Mouse (Mus musculus): ENCODE data around the gene Serpinb6a.
A peak's percentile ranks its signal among the peaks of the same experiment; 100 is the strongest.
"Not testable (repeated sequence)": the region's sequence is repeated elsewhere in the genome, so short reads cannot be mapped to it uniquely, and the experiment has no call there.

Gene Serpinb6a

DNA sequence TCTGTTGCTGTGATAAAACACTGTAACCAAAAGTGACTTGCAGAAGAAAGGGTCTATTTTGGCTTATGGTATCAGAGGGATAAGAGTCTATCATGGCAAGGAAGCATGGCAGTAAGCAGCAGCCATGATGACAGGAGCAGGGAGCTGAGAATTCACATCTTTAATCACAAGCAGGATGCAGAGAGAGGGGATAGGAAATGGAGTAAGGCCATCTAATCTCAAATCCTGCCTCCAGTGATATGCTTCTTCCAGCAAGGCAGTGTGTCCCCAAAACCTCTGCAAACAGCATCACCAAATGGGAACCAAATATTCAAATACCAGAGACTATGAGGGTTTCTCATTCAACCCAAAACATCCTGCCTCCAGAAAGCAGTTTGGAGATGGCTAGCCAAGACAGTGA is 36.0 kb downstream of the Serpinb6a start:
- no peak for DNase-seq

DNA sequence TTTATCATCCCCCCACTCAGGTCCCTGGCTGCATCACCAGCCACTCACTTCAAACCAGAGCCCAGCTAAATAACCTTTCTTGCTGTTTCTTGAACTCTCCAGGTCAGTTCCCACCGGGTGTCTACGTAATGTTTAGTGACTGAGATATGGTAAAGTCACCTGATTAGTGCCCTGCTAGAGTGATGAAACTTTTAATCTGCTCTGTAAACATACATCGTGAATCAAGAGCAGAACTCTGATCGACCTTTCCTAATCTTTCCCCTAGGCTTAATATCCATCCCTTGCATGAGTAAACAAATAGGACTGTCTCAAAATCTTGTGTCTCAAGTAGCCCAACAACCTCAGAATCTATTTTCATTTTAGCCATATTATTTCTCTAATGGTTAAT is 36.6 kb downstream of the Serpinb6a start:
- no peak for DNase-seq

DNA sequence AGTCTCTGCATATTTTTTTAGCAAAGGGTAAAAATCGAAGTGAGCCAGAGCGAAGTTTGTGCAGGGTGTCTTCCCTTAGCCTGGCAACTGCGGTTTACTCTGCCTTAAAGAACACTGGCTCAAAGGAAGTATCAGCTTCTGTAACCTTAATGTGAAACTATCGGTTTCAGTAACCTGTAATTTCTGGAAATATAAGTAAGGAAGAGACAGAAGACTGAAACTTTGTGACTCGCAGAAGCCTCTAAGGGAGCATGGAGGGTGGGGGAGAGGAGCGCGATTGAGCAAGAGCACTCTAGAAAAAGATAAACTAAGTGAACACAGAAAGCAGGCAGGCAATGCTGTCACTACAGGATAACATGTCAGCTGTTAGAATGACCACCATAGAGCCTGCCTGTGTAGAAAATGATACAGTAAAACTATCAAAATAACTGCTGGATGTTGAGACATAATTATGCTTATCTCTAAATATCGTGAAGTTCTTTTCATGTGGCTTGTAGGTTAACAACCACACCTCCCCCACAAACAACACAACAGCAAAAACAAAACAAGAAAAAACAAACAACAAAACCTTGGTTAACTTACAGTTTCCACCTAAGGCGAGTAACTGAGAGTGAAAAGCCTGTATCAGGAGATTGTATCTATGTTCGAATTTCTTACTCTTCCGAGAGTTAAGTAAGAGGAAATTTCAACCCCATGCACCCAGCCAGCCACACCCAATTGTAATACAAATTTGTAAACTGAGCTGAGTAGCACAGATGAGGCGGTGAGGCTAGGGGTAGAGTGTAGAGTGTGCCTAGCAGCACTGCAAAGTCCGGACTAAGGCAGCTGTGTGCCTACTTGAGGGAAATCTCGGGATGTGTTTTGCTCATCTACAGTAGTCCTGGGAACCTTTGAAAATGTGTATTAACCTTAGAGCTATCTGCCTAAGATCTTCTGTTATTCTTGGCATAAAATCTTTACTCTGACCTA is 37.3 kb downstream of the Serpinb6a start:
- peak; percentile 52 for DNase-seq

DNA sequence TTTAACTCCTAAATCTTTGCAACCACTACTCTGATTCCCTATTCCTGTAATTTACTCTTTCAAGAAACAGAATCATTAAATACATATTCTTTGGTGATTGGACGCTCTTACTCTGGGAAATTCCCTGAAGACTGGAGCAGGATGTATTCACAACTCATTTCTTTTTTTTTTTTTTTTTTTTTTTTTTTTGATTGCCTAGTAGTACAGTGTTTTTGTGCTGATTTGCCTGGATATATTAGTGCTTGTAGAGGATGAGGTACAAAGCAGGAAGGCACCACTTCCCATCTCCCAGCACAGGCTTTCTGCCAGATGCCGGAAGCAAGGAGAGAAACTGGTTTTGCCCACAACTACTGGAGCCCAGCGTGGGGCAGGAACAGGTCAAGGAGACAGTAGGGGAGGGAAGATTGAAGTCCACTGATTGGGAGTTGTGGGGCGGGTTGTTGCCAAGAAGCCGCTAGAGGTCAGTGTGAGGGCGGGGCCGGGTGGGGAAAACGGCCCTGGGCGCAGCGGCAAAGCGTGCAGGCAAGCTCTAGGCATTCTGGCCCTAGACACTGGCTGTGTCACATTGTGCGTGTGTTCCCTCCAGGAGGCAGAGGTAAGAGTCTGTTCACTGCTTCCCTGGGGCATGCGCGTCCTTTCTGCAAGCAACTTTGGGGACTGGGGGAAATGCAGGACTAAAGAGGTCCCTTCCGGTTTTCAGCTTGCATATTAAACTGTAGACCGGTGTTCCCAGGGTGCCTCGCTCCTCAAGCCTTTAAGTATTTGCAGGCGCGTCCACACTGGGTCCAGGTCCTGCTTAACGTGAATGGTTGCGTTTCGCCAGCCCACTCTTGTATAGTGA is 38.2 kb downstream of the Serpinb6a start, which contains the start of gene Nqo2:
Gene Nqo2, plus strand, starts transcription at position 482 of the 841 bp plus-strand sequence.
- peak; percentile 75 for DNase-seq

DNA sequence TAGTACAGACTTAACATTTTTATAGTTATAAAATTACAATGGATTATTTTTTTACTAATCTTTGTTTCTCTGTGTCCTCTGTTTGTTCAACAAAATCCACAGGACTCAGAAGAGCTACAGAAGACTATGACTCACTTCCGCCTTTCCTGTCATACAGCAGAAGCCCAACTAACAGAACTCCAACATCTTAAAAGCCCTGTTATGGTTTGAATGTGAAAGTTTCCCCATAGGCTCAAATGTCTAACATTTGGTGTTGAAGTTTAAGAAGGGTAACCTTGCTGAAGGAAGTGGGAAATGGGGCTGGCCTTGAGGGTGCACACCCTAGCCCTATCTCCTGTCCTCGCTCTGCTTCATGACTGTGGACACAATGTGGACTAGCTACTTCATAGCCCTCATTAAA is 42.8 kb downstream of the Serpinb6a start:
- no peak for DNase-seq

DNA sequence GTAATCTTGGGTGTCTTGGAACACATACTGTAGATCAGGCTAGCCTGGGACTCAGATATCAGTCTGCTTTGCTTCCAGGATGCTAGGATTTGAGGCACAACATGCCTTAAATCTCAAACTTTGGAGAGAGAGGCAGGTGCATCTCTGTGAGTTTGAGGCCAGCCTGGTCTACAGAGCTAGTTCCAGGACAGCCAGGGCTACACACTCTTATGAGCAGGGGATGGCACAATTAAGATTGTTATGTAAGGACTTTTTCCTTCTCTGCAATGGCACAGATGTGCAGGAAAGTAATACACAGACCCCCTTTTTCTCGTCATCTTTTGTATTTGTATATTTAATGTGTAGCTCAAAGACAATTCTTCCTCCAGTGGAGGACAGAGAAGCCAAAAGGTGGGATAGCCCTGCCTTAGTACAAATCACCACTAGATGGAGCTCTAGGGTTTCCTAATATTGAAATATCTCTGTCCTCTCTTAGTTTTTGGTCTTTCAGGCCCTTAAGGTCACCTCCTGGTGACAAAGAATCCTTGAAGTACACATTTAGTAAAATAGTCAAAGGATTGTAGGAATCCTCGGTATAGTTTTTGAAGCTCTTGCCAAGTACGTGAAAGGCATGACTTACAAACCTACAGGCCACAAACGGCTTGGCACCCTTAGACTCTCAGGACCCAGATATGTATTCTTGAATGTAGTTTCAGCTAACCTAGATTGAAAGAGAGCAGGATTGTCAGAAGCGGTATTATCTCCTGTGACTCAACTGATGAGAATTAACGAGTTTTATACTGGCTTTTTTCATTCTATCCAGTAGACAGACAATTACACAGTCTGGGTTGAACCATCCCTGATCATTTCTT is 45.8 kb downstream of the Serpinb6a start:
- DNase-seq, result peak; percentile 71

DNA sequence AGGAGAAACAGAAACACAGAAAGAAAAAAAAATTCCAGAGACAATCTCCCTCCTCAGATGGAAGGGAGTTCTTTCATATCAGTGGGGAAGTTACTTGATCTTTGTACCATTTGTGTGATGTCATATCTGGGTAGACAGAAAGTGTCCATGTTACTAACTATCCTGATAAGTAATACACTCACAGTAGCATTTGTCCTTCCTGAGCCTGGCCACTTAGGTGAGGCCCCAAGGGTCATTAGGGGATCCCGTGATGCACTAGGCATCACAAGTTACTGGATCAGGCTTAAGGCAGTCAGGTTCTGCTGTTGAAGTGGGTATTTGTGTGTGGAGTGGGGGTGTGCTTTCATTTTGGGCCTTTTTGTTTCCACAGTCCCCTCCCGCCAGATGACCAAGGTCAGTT is 49.6 kb downstream of the Serpinb6a start:
- no peak for DNase-seq

DNA sequence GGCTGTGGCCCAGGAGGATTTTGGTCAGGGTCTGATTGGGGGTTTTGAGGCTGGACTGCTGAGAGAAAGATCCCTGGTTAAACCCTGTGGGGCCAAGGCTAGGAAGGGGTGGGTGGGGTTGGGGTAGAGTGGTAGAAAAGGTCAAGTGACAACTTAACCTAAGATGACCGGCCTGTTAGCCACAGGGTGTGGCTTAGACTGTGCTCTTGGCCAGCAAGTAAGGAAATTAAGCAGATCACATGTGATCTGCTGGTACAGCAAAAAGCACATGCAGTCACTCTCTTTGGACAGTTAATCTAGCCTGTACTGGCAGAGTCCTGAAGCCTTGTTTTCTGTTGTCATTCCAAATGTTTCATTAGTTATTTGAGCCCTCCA is 50.5 kb downstream of the Serpinb6a start:
- DNase-seq, result peak; percentile 44

DNA sequence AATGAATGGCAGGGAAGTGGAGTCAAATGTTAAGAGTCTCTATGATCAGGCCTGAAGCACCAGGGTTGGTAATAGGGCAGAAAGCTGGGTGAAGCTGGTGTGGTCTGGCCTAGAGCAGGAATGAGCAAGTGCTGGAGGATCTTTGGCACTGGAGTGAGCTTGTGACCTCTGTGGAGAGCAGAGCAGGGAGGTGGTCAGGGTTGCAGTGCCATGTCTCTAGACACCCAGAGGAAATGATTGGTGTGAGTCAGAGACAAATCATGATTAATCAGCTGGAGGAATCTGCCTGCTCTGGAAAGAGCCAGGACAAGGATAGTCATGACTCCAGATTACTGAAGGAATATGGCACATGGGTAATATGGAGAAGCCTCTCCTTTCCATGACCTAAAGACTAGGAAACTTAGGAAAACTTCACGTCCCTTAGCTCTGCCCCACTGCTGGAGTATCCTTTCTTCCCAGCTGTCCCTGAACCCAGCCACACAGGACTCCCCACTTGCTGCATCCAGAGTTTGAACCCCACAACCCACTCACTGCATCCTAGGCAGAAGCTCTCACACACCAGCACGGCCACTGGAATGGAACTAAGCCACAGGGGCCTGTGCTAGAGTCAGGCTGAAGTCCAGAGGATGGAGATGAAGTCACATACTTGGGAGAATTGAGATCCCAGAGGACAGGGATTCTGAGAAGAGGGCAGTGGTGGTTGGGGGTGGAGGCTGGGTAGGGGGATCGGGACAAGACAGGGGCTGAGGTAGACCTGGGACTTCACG is 51.1 kb downstream of the Serpinb6a start:
- no peak for DNase-seq

DNA sequence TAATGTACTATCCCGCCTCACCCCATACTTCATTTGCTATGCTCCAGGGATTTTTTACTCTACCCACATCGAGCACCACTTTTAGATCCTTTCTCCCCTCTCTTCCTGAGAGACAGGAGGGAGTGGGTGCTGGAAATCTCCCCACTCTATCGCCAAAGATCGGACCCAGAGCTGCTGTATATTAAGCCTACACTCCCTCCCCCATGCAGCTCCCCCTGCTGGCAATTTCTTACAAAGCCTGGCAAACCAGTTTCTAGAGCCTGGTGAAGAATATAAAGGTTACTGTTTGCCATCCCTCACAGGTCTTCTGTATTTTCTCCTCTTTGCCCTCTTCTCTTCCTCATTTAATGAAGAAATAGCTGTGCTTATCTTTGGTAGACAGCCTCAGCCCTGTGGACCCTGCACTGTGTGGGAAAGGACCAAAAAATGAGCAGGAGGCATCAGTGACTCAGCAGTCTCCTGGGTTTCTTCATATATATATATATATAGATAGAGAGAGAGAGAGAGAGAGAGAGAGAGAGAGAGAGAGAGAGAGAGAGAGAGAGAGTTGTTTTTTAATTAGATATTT is 60.3 kb downstream of the Serpinb6a start:
- DNase-seq, result peak; percentile 47

DNA sequence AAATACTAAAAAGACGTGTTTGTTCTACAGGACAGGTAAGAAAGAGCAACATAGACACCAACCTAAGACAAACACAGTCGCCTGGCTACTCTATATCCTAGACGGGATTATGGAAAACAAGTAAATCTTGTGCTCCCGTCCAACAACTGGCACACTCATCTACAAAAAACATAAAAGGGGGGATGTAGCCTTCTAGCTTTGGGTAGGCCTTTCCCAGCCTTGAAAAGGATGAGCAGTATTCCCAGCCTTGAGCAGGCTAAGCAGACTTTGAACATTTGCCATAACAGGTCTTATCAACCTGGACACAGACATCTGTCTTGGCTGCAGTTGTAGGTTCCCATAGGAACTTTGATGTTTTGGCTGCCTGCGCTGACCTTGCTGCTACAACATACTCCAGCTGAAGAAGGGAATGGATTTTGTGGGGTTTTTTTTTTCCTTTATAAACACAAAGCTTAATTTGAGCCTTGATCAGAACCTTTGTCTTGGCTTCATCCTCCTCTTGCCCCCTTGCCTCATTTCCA is 61.2 kb downstream of the Serpinb6a start:
- no peak for DNase-seq

DNA sequence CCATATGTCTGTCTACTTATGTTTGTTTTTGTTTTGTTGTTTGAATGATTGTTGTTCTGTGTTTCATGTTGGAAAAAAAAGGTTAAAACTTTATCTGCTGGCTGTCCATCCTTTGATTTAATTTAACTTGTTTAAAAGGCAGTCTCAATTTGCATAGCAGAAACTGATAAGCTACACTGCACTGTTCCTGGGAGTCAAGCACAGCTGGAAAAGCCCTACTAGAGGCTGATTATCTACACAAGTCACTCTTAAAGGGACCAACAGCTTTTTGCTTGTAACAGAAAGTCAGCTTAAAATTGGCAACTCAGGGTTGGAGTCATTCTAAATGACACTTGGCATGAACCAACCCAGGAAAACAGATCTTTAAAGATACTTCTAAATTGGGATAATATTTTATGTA is 65.0 kb downstream of the Serpinb6a start:
- not testable (repeated sequence) for DNase-seq

DNA sequence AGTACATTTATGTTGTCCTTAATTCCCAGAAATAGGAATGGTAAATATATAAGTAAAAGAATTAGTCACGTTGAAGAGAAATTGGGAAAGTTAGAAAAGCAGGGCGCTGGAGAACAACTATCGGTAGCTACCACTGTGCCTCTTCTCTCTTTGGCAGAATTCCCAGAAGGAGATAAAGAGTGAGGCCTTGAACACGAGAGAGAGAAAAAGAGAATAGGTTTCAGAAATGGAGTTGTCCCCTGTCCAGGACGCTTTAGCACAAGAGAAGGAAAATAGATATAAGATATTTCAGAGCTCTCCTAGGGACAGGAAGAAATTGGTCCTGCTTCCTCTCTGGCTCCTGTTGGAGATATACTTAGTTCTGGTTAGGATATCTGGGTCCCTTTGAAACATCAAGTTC is 65.4 kb downstream of the Serpinb6a start:
- no peak for DNase-seq

DNA sequence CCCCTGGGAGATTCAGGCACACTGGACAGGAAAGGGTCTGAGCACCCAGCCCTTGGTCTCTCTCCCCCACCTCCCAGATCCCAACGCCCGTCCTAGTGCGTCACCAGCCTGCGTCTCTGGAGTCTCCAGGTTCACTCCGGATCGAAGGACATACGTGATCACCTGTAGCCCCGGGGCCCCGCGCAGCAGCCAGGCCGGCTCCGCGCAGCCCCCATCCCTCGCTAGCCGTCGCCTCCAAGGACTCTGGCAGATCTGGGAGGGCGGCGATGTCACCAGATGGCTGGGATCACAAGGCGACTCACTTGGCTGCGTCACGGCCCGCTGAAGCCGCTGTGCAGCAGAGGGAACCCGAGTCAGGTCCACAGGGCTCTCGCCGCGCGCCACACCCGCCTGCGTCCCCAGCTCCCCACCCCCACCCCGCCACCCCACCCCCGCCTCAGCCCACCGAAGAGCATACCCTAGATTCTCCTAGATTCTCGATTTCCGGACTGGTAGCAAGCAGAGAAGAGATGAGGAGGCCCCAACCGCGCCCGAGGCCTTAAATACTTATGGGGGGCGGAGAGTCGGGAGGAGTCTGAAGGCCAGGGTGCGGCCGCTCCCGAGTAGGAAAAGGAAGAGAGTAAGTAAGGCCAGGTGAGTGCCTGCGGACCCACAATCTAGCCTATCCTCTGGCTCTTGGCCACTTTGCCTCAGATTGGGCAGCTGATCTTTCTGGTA is 67.0 kb downstream of the Serpinb6a start:
- DNase-seq, result peak; percentile 81

DNA sequence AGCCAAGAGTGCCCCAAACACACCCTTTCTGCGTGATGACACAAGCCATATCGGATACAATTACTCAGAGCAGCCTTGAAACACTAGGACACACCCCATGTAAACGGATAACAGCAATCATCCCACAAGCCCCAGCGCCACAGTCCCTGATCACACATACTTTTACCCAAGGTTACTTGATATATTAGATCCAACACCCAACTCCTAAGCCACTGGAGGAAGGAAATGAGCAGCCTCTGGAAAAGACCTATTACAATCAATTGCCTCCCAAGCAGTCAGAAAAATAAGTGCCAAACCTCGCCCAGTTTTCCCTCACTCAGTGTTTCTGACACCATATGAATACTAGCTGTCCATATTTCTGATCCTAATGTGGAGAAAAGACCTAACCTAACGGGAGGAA is 67.9 kb downstream of the Serpinb6a start:
- DNase-seq, result peak; percentile 35

DNA sequence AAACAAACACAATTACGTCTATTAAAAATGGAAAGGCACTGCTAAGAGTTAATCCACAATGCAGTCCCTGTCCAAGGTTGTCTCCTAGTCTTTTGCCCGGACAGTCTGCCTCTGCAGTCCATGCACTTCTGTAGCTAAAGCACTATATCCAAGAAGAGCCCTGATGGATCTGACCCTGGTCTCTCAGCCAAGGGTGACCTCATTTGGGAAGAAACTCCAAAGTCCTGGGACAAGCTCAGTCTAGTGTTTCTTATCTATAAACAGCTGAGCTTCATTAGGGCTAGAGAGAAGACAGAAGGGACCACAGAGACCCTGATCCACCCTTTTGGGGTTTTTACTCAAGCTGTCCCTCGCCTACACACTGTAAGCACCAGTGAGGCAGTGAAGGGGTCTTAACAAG is 71.7 kb downstream of the Serpinb6a start:
- DNase-seq, result peak; percentile 30

DNA sequence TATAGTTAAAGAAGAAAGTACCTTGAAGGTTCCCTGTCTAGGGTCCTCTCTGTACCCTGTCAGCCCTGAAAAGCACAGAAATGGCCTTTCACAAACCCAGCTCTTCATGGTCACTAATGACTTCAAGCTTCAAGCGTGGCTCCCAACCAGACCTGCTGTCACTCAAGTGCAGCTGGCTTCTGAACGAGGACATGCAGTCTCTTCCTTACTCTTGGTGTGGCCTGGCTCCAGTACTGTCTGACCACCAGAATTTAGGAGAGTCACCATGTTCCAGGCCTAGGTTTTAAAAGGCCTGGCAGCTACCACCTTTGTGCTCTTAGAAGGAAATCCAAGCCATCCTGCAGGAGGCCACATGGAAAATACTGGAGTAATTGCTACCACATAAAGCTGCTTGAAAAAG is 72.3 kb downstream of the Serpinb6a start:
- no peak for DNase-seq

DNA sequence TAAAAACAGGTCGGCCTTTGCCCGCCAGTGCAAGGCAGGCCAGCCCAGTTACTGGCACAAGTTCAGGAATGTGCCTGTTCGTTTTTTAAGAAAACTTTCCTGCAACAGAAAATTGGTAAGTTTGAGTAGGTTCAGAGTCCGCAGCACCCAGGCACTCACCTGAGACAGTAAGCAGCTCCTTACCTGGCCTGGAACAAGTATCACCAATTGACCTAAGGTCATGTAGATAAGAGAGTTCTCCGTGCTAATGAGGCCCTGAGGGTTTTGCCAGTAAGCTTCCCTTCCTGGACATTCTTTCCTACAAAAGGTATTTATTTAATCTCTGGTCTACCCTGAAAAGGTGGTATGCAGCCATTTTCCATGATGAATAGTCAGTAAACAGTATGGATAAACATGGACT is 80.9 kb downstream of the Serpinb6a start:
- DNase-seq, result no peak

DNA sequence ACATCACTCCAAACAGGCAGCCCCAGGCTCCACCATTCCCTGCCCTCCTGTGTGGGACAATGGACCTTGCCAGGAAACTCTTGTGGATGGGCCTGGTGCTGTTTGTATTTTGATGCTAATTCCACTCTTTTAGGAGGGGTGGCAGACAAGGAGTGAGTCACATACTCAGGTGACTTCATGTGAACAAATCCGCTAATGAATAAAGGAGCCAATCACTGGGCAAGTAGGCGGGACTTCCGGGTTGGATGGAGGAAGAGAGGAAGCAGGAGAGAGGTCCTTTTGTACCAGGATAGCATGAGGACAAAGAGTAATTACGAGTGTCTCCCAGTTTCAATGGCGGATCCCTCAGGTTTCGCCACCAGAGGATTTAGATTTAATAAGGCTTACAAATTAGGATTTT is 81.6 kb downstream of the Serpinb6a start:
- DNase-seq, result no peak

DNA sequence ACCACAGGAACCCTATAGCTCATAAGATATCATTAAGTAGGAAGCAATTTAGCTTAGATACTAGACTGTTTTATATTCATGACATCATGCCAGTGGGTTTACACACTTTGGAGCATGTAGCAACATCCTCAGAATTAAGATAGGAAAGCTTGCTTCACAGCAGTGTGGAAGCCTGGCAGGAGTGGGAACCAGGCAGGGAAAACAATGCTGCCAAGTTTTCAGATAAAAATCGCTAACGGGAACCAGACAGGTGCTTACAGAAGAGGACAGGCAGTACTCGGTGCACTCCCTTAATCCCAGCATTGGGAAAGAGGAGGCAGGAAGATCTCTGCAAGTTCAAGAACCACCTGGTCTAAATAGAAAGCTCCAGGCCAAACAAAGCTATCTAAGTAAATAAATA is 95.8 kb downstream of the Serpinb6a start:
- DNase-seq, result no peak

All from lung, postnatal 36 days (tissue).